Mouse (Mus musculus) MEL (cell line): ENCODE results near the gene C1rl.
"Not testable (repeated sequence)": the region's sequence is repeated elsewhere in the genome, so short reads cannot be mapped to it uniquely, and the experiment has no call there.

Experiments
- CTCF ChIP-seq, 3 experiments: IDR thresholded peaks in 2 of 3; conservative IDR thresholded peaks in 1 of 3; 2 replicates each; pipeline ENCODE4 v1.5.1; 2011 to 2012; ENCODE audit warnings: low read length in 3 of 3, low read depth in 2 of 3, mild to moderate bottlenecking in 2 of 3, improper control_type of control experiment in 1 of 3, inconsistent platforms in 1 of 3, mixed read lengths in 1 of 3, moderate library complexity in 1 of 3; ENCODE audit not compliant: control insufficient read depth in 1 of 3, insufficient read depth in 1 of 3, poor library complexity in 1 of 3, severe bottlenecking in 1 of 3
- E2F4 ChIP-seq: IDR thresholded peaks from 2 replicates; pipeline ENCODE4 v1.6.1; 2011; ENCODE audit warnings: low read depth, low read length, improper control_type of control experiment, borderline replicate concordance
- EP300 ChIP-seq, 2 experiments: IDR thresholded peaks; 2 replicates each; pipeline ENCODE4 v1.6.1; 2011; ENCODE audit warnings: improper control_type of control experiment in 2 of 2, low read length in 2 of 2, low read depth in 1 of 2, mild to moderate bottlenecking in 1 of 2
- GATA1 ChIP-seq: IDR thresholded peaks from 2 replicates; pipeline ENCODE4 v1.6.1; 2011; ENCODE audit warnings: low read depth, low read length, improper control_type of control experiment
- JUND ChIP-seq: IDR thresholded peaks from 2 replicates; pipeline ENCODE4 v1.6.1; 2011; ENCODE audit warnings: low read depth, mild to moderate bottlenecking, improper control_type of control experiment, low read length
- MAX ChIP-seq: IDR thresholded peaks from 2 replicates; pipeline ENCODE4 v1.6.1; 2011; ENCODE audit warnings: low read length, improper control_type of control experiment
- NELFE ChIP-seq: IDR thresholded peaks from 2 replicates; pipeline ENCODE4 v1.6.1; 2011; ENCODE audit warnings: low read depth, low read length, improper control_type of control experiment
- POLR2A ChIP-seq, 2 experiments: IDR thresholded peaks; 2 replicates each; pipeline ENCODE4 v1.6.1; 2011 to 2012; ENCODE audit warnings: low read length in 2 of 2, mild to moderate bottlenecking in 2 of 2, control low read depth in 1 of 2, improper control_type of control experiment in 1 of 2, low read depth in 1 of 2, moderate library complexity in 1 of 2; ENCODE audit not compliant: control insufficient read depth in 1 of 2, insufficient read depth in 1 of 2, poor library complexity in 1 of 2
- POLR2AphosphoS5 ChIP-seq: IDR thresholded peaks from 2 replicates; pipeline ENCODE4 v1.6.1; 2012; ENCODE audit warnings: low read depth, borderline replicate concordance, mild to moderate bottlenecking, inconsistent platforms, low read length, moderate library complexity, mixed read lengths
- SIN3A ChIP-seq: IDR thresholded peaks from 2 replicates; pipeline ENCODE4 v1.6.1; 2012; ENCODE audit warnings: low read length, improper control_type of control experiment, inconsistent platforms
- TAL1 ChIP-seq: IDR thresholded peaks from 2 replicates; pipeline ENCODE4 v1.6.1; 2012; ENCODE audit warnings: mild to moderate bottlenecking, inconsistent platforms, low read length, moderate library complexity, mixed read lengths
- TBP ChIP-seq: IDR thresholded peaks from 2 replicates; pipeline ENCODE4 v1.8.0; 2011; ENCODE audit warnings: low read depth, low read length, improper control_type of control experiment
- ZMIZ1 ChIP-seq: IDR thresholded peaks from 2 replicates; pipeline ENCODE4 v1.6.1; 2012; ENCODE audit warnings: low read depth, mild to moderate bottlenecking, inconsistent platforms, low read length, improper control_type of control experiment, moderate library complexity

GRCm38 (mm10) chr6:124509192-124509591 is 16.3 kb downstream of the C1rl start:
- not testable (repeated sequence) for TF ChIP-seq TBP; ZMIZ1; CTCF (IDR thresholded peaks at IDR 0.05 in 2 of 3, conservative IDR thresholded peaks at IDR 0.05 in 1 of 3; ENCODE audit: control insufficient read depth in 1 of 3, insufficient read depth in 1 of 3, low read depth in 2 of 3, low read length in 3 of 3, poor library complexity in 1 of 3, severe bottlenecking in 1 of 3); NELFE; POLR2A (IDR thresholded peaks at IDR 0.05; ENCODE audit: control insufficient read depth in 1 of 2, insufficient read depth in 1 of 2, low read depth in 1 of 2, low read length in 2 of 2, poor library complexity in 1 of 2); MAX; TAL1; GATA1; SIN3A; JUND; E2F4; EP300 (IDR thresholded peaks at IDR 0.05; ENCODE audit: low read depth in 1 of 2, low read length in 2 of 2); POLR2AphosphoS5
